Mouse (Mus musculus) kidney, postnatal 25 days (tissue): ENCODE measurements around the gene Rnf215.
"Not testable (repeated sequence)": the region's sequence is repeated elsewhere in the genome, so short reads cannot be mapped to it uniquely, and the experiment has no call there.

ENCODE experiments used
- DNase-seq, 2 experiments: peaks; one replicate each; pipeline ENCODE4 v3.0.0; 2021; ENCODE audit warnings: mixed read lengths in 2 of 2

Gene Rnf215

DNA sequence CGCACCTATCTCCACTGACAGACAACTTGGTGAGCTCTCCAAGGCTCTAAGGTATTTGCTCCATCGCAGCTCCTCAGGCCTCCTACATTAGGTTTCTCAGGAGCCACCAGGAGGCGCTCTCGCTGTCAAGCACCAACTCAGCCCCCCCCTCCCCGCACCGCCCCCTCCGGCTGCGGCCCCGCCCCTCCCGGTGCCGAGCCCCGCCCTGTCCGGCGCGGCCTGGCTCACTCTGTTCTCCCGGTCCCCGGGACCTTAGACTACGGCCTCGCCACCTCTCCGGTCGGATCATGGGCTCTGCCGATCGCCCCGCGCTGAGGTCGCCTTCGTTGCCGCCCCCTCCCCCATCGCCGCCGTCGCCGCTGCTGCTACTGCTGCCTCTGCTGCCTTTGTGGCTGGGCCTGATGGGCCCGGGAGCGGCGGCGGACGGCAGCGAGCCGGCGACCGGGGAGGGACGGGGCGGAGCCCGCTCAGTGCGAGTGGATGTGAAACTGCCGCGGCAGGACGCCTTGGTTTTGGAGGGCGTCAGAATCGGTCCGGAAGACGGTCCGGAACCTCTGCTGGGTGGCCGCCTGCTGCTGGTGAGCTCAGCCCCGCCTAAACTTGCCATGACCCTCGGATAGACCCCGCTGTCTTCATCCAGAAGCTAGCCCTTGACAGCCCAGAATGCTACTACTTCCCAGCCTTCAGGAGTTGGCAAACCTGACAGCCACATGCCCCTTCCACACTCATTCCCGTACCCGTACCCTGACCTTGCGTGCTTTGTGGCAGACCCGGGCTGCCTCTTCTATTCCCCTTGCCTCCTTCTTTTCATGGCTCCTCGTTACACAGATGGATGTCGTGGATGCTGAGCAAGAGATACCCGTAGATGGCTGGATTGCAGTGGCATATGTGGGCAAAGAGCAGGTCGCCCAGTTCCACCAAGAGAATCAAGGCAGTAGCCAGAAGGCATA lies at the start of gene Rnf215:
Rnf215 (plus strand) TSS at position 217 of the 950 bp plus-strand sequence.
- peak; percentile 95 to 97 for DNase-seq

DNA sequence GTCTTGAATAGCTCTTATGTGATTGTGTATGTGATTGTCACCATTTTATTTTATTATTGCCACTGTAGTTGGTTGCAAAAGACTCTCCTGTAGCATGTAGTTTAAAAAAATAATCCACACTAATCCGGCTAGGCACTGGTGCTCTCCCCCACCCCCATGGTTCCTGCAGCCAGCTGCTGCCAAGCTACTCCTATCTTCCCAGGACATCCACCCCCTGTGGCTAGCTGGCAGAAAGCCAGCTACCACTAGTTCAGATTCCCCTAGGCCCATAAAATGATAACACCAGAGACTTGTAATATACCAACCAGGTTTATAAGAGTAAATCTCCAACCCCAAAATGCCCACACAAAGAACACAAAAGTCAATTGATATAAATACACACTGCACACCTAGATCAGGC lies 48.8 kb upstream of the Rnf215 start:
- DNase-seq: no peak

DNA sequence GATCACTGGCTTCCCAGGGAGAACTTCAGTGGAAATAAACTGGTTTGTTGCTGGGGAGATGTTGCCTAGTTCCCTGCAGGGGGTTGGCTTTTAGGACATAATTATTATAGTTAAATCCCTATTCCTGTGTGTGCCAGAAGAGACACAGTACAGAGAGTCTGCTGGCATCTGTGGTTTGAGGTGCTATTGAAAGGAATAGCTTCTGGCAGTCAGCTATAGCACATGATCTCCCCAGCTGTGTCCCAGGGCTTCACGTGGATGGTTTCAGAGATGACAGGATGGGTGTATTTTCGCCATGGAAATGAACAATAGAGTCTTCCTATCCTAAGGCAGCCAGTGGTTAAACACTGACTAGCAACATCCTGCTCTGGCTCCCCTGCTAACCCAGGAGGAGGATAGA lies 47.7 kb upstream of the Rnf215 start:
- DNase-seq: no peak

DNA sequence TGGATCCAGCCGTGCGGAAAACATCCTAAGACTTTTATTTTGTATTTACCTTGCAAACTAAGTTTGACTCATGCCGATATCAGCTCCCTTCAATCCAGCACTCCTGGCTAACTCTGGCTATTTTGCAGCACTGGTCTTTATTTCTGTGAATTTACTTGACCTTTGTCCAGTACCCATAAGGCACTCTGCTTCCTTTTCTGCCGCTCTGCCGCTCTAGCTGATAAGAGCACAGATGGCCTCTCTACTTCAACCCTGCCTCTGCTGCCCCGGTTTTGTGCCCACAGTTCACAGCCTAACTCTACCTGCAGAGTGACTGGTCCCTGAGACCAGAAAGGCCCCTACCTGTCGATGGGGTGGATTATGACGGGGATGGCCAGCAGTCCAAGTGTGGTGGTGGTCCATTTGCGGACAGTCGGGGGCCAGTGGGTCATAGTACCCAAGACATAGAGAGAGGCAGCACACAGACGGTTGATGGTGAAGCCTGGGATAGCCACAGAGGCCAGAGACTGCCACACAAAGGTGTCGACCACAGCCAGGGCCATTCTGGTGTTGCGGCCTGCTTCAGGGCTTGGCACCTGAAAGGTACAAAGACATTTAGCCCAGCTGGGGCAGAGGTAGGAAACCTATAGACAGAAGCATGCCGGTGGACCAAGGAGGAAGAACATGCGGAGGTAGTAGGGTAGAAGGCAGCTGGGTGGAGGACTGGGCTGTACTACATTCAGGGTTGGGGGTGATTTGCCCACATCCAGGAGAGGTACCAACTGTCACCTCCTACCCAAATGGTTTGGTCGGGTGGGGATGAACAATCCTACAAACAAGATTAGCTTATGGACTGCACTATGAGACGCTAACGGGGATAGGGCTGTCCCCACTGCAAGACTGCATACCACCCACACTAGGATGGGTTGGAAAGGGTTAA lies 41.3 kb upstream of the Rnf215 start:
- no peak for DNase-seq

- DNase-seq: peak; percentile 84 to 85
These were observed 40.4 kb upstream of the Rnf215 start for GRCm38 (mm10) chr11:4094378-4095170.

GRCm38 (mm10) chr11:4095171-4096053 lies 39.6 kb upstream of the Rnf215 start, which contains the start of gene Mtfp1:
Mtfp1 (minus strand) TSS chr11:4095445.
- DNase-seq: peak; percentile 64 to 80

GRCm38 (mm10) chr11:4096054-4096984 lies 38.7 kb upstream of the Rnf215 start:
- DNase-seq: peak; percentile 99 to 100

- DNase-seq: peak in 1 of 2 experiments; percentile 38
These were observed 37.8 kb upstream of the Rnf215 start for GRCm38 (mm10) chr11:4097091-4097621.

- peak in 1 of 2 experiments; percentile 14 for DNase-seq
These were observed 36.9 kb upstream of the Rnf215 start for GRCm38 (mm10) chr11:4098120-4098519.

GRCm38 (mm10) chr11:4098816-4099215 lies 36.2 kb upstream of the Rnf215 start:
- DNase-seq: no peak

GRCm38 (mm10) chr11:4099447-4099846 lies 35.6 kb upstream of the Rnf215 start:
- no peak for DNase-seq

GRCm38 (mm10) chr11:4101851-4102250 lies 33.2 kb upstream of the Rnf215 start:
- DNase-seq: no peak

- DNase-seq: no peak
These were observed 31.5 kb upstream of the Rnf215 start for GRCm38 (mm10) chr11:4103522-4103921.

DNA sequence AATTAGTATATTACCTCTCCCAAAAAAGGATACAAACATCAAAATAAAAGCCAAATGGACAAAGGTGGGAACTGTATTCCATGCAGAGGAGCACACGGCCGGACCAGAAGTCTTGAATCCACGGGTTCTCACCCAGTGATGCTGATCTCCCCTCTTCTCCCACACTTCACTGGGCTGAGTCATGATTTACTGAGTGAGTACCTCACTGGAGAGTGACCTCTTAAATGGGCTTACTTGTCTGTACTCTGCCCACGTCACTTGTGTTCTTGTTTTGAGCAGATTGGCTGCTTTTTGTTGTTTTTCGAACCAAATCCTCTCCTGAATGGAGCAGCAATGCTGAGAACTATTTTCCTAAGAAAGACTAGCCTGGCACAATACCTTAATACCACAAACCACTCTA lies 30.0 kb upstream of the Rnf215 start:
- no peak for DNase-seq

- no peak for DNase-seq
These were observed 29.6 kb upstream of the Rnf215 start for GRCm38 (mm10) chr11:4105444-4105843.

GRCm38 (mm10) chr11:4107901-4108300 lies 27.1 kb upstream of the Rnf215 start:
- not testable (repeated sequence) for DNase-seq

GRCm38 (mm10) chr11:4108691-4109090 lies 26.3 kb upstream of the Rnf215 start:
- DNase-seq: no peak

DNA sequence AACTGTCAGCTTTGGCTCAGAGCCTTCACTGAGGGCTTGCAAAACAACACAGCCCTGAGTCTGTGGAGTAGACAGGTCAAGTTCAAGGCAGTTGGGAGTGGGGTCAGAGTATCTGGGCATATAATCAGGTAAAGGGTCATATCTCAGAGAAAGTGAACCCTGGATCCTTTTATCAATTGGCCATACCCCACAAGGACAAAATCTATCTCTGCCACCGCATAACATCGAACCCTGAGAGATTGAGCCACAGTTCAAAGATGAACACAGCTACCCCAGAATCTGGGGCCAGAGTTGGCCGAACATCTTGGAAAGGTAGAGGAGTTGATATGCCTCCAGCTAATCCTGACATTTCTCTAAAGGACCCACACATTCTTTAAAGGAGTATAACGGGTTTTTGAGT lies 23.0 kb upstream of the Rnf215 start:
- no peak for DNase-seq

- no peak for DNase-seq
These were observed 22.1 kb upstream of the Rnf215 start for GRCm38 (mm10) chr11:4112861-4113260.

GRCm38 (mm10) chr11:4113496-4113895 lies 21.5 kb upstream of the Rnf215 start:
- no peak for DNase-seq
